Comparison of ENCODE assay signal across 8 mouse cellular contexts in the genomic region with DNA sequence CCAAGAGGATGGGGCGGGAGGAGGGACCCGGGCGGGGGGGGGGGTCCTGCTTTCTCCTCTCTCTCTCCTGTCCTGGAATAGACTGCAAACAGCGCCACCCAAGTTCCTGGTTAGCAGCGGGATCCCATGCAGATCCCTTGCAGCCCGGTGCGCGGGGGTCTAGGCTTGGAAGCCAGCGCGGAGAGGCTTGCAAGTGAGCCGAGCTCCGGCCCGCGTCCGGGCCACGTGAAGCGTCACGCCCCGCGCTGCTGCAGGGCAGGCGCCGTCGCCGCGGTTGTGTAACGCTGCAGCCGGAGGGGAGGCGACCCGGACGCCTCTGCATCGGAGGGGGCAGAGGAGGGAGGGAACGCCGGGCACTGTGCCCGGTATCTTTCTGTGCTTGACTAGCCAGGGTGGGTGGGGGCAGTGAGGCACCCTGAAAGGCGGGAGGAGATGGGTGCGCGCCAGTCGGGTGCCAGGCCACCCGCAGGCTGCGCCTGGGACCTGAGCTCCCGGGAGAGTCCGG. TPM values are rescaled to one million over a fixed set of nuclear protein-coding genes. Genes with fewer than 3 reads are reported as not detected.
DNase-seq lines count a peak whose midpoint lies in the region; ATAC-seq and TF ChIP-seq lines count a peak whose summit lies in the region.

No protein-coding gene starts in this region.

- peaks cover 38% of the 10 kb centered on the region for H3K79me2 ChIP-seq in myocyte (ENCODE audit: control insufficient read depth, insufficient read depth)

- DNase-seq in B cell, adult 2 months: peak; percentile 88 to 90
- DNase-seq in fibroblast of lung, adult 2 months (ENCODE audit: low read depth): peak; percentile 89
- DNase-seq in kidney, postnatal 10 days: peak; percentile 96
- peak; percentile 73 to 84 for DNase-seq in spleen, postnatal 4 days (ENCODE audit: low spot score in 2 of 2)

- peak overlapping the region; percentile 44 for H3ac ChIP-seq in myocyte (ENCODE audit: control insufficient read depth, insufficient read length)

- peaks cover 4% of the 10 kb centered on the region; the same call in 1 of the 2 replicates for H3K4me1 ChIP-seq in bone marrow, adult 2 months (ENCODE audit: control insufficient read depth, insufficient read depth, low read length)
- peaks cover 35% of the 10 kb centered on the region for H3K4me1 ChIP-seq in heart, embryonic 13.5 days
- H3K4me1 ChIP-seq in liver, embryonic 12.5 days: peaks cover 16% of the 10 kb centered on the region; the same call in 1 of the 2 replicates

- peak overlapping the region; percentile 81 for H3K4me2 ChIP-seq in heart, embryonic 13.5 days
- H3K4me2 ChIP-seq in liver, embryonic 12.5 days: peak overlapping the region; percentile 73
- H3K4me2 ChIP-seq in myocyte (ENCODE audit: low read depth): peak overlapping the region; percentile 94

- no peaks in the 10 kb centered on the region for H3K27me3 ChIP-seq in heart, embryonic 13.5 days (replicated peaks)
- peaks cover 74% of the 10 kb centered on the region for H3K27me3 ChIP-seq in liver, embryonic 12.5 days (replicated peaks)
- H3K27me3 ChIP-seq in myocyte (ENCODE audit: control insufficient read depth, insufficient read depth, insufficient read length): no peaks in the 10 kb centered on the region

- WGBS in bone marrow, adult 2 months: under 1% methylated on average over 41 of the region's 42 CpGs
- under 1% methylated on average over 41 of the region's 42 CpGs for WGBS in heart, embryonic 13.5 days
- WGBS in liver, embryonic 12.5 days (ENCODE audit: insufficient replicate concordance): under 1% methylated on average over 34 of the region's 42 CpGs

- peak; percentile 44 for TF ChIP-seq POLR2A in bone marrow, adult 2 months (IDR thresholded peaks at IDR 0.05; ENCODE audit: borderline replicate concordance, control insufficient read depth, low read depth, low read length)
- peak; percentile 72 for TF ChIP-seq POLR2A in myocyte (IDR thresholded peaks at IDR 0.05; ENCODE audit: insufficient read length, low read depth)

- H3K27ac ChIP-seq in bone marrow, adult 2 months (ENCODE audit: control insufficient read depth, insufficient read depth, low read depth, low read length, poor library complexity): peak overlapping the region; percentile 85
- peak overlapping the region; percentile 100 for H3K27ac ChIP-seq in heart, embryonic 13.5 days (replicated peaks)
- H3K27ac ChIP-seq in liver, embryonic 12.5 days: peak overlapping the region; percentile 82

- H3K4me3 ChIP-seq in bone marrow, adult 2 months (replicated peaks; ENCODE audit: control insufficient read depth, low read depth, low read length): peak overlapping the region; percentile 62
- peak overlapping the region; percentile 76 for H3K4me3 ChIP-seq in heart, embryonic 13.5 days
- peak overlapping the region; percentile 55 for H3K4me3 ChIP-seq in liver, embryonic 12.5 days
- H3K4me3 ChIP-seq in myocyte: peak overlapping the region; percentile 95

- H3K9me3 ChIP-seq in heart, embryonic 13.5 days: no peaks in the 10 kb centered on the region
- H3K9me3 ChIP-seq in liver, embryonic 12.5 days (replicated peaks): no peaks in the 10 kb centered on the region

- H3K36me3 ChIP-seq in heart, embryonic 13.5 days: peaks cover 9% of the 10 kb centered on the region
- no peaks in the 10 kb centered on the region for H3K36me3 ChIP-seq in liver, embryonic 12.5 days
- H3K36me3 ChIP-seq in myocyte (ENCODE audit: control insufficient read depth, insufficient read depth): peaks cover 25% of the 10 kb centered on the region

- peak overlapping the region; percentile 95 for H3K9ac ChIP-seq in heart, embryonic 13.5 days
- peak overlapping the region; percentile 53; the same call in 1 of the 2 replicates for H3K9ac ChIP-seq in liver, embryonic 12.5 days

- no peak for TF ChIP-seq CTCF in bone marrow, adult 2 months (IDR thresholded peaks at IDR 0.05; ENCODE audit: control insufficient read depth, insufficient read depth, low read length)

- ATAC-seq in heart, embryonic 13.5 days (ENCODE audit: extremely low read depth, insufficient number of reproducible peaks, low FRiP score, low TSS enrichment): peak; percentile 48
- peak; percentile 62 for ATAC-seq in liver, embryonic 12.5 days

TF ChIP-seq in myocyte, 11 proteins besides CTCF, POLR2A, EP300 and RAD21:
- TF ChIP-seq USF1 (IDR thresholded peaks at IDR 0.05; ENCODE audit: low read depth): peak; percentile 44
- no peak for TF ChIP-seq REST (IDR thresholded peaks at IDR 0.05; ENCODE audit: insufficient read depth, insufficient read length)
- peak; percentile 24 for TF ChIP-seq E2F4 (IDR thresholded peaks at IDR 0.05; ENCODE audit: insufficient read depth)
- peak in 1 of 3 experiments; percentile 79 for TF ChIP-seq MYOG (IDR thresholded peaks at IDR 0.05; ENCODE audit: control insufficient read depth in 1 of 3, insufficient read depth in 1 of 3, insufficient read length in 2 of 3, low read depth in 2 of 3)
- no peak for TF ChIP-seq SRF (IDR thresholded peaks at IDR 0.05; ENCODE audit: control insufficient read depth, insufficient read length, low read depth)
- peak; percentile 61 for TF ChIP-seq TCF3 (IDR thresholded peaks at IDR 0.05; ENCODE audit: insufficient read length, low read depth)
- TF ChIP-seq TCF12 (IDR thresholded peaks at IDR 0.05; ENCODE audit: insufficient read depth, poor library complexity, severe bottlenecking): no peak
- TF ChIP-seq POLR2AphosphoS2 (IDR thresholded peaks at IDR 0.05; ENCODE audit: insufficient read length, low read depth): peak; percentile 73
- TF ChIP-seq CEBPB (IDR thresholded peaks at IDR 0.05; ENCODE audit: insufficient read depth, poor library complexity, severe bottlenecking): peak; percentile 77
- no peak for TF ChIP-seq MAX (IDR thresholded peaks at IDR 0.05; ENCODE audit: low read depth)
- peak in 1 of 3 experiments; percentile 70 for TF ChIP-seq MYOD1 (IDR thresholded peaks at IDR 0.05; ENCODE audit: control insufficient read depth in 1 of 3, insufficient read length in 2 of 3, low read depth in 2 of 3)

RNA-seq across cellular contexts. Expression of gene Bhlhe40, which starts 1.2 kb away (rescaled TPM):
- polyA plus RNA-seq in bone marrow, adult 2 months (2011; ENCODE audit: insufficient read depth, insufficient read length, low replicate concordance, missing spikeins): 3.8 and 6.9 TPM in 2 replicates
- polyA plus RNA-seq in heart, embryonic 13.5 days (2015; fragmentation: Nextera tagmentation; extraction: Ambion mirVana): 15.1 and 19.7 TPM in 2 replicates
- 4.0 and 6.1 TPM in 2 replicates for polyA plus RNA-seq in liver, embryonic 12.5 days (2016; fragmentation: Nextera tagmentation; extraction: Ambion mirVana)
- 120 TPM for polyA plus RNA-seq in myocyte (2012; fragmentation: generic; extraction: Trizol)

Comparison
In these comparisons a context has a peak if more than half of its experiments do, and no peak if none do; other contexts are left out.
1. Peak in every context shown above with its lines: DNase-seq, ATAC-seq, H3K4me3 ChIP-seq and H3K27ac ChIP-seq.